Comparison of ENCODE assay signal across 16 mouse cellular contexts in genomic region chr3:152113496-152113895, GRCm38 (mm10). TPM values are rescaled to one million over a fixed set of nuclear protein-coding genes. Genes with fewer than 3 reads are reported as not detected.
DNase-seq lines count a peak whose midpoint lies in the region; ATAC-seq and TF ChIP-seq lines count a peak whose summit lies in the region.
"Had no signal": no experiment of that assay in that cellular context is flagged by ENCODE, and none has a peak within 500 bp of the region (broad histone marks: within the 10 kb centered on the region; RNA-seq: fewer than 3 reads in every experiment).

No protein-coding gene starts in this region.

- TF ChIP-seq POLR2A in limb, embryonic 14.5 days (IDR thresholded peaks at IDR 0.05; ENCODE audit: borderline replicate concordance, extremely low read depth, insufficient read depth, insufficient read length) = no peak
- TF ChIP-seq POLR2A in lung, adult 2 months (IDR thresholded peaks at IDR 0.05; ENCODE audit: borderline replicate concordance, extremely low read depth, low read depth, low read length) = no peak

- H3K4me1 ChIP-seq in limb, embryonic 14.5 days (ENCODE audit: control insufficient read depth, insufficient read depth, low read length) = peaks cover 25% of the 10 kb centered on the region
- peaks cover 34% of the 10 kb centered on the region for H3K4me1 ChIP-seq in limb, embryonic 10.5 days
- peaks cover 33% of the 10 kb centered on the region for H3K4me1 ChIP-seq in limb, embryonic 15.5 days
- 0 out of 2 replicates have a peak, but pooled peaks cover 4% of the 10 kb centered on the region for H3K4me1 ChIP-seq in forebrain, postnatal 0 days (ENCODE audit: insufficient read depth)
- H3K4me1 ChIP-seq in midbrain, embryonic 10.5 days = peaks cover 14% of the 10 kb centered on the region
- no peaks in the 10 kb centered on the region for H3K4me1 ChIP-seq in lung, adult 2 months (ENCODE audit: control insufficient read depth, insufficient read depth, low read length)

- no peak for ATAC-seq in limb, embryonic 14.5 days (ENCODE audit: low FRiP score, low read depth)
- no peak for ATAC-seq in limb, embryonic 15.5 days (ENCODE audit: insufficient number of reproducible peaks, low FRiP score, low TSS enrichment, low read depth)
- ATAC-seq in forebrain, postnatal 0 days = no peak

- H3K9me3 ChIP-seq in limb, embryonic 14.5 days (ENCODE audit: control insufficient read depth, low read length) = no peaks in the 10 kb centered on the region
- no peaks in the 10 kb centered on the region for H3K9me3 ChIP-seq in limb, embryonic 10.5 days (replicated peaks)
- no peaks in the 10 kb centered on the region for H3K9me3 ChIP-seq in limb, embryonic 15.5 days
- no peaks in the 10 kb centered on the region for H3K9me3 ChIP-seq in forebrain, postnatal 0 days (ENCODE audit: low read length)
- H3K9me3 ChIP-seq in midbrain, embryonic 10.5 days (replicated peaks) = no peaks in the 10 kb centered on the region
- H3K9me3 ChIP-seq: heart, embryonic 13.5 days; hindbrain, embryonic 13.5 days had no signal

- H3K36me3 ChIP-seq in limb, embryonic 14.5 days (ENCODE audit: control insufficient read depth, insufficient read depth, low read length) = no peaks in the 10 kb centered on the region
- no peaks in the 10 kb centered on the region for H3K36me3 ChIP-seq in limb, embryonic 10.5 days
- H3K36me3 ChIP-seq in limb, embryonic 15.5 days = no peaks in the 10 kb centered on the region
- no peaks in the 10 kb centered on the region for H3K36me3 ChIP-seq in forebrain, postnatal 0 days (ENCODE audit: insufficient read depth)
- H3K36me3 ChIP-seq in midbrain, embryonic 10.5 days = no peaks in the 10 kb centered on the region
- H3K36me3 ChIP-seq: heart, embryonic 13.5 days; hindbrain, embryonic 13.5 days had no signal

- no peak overlapping the region for H3K9ac ChIP-seq in limb, embryonic 14.5 days (ENCODE audit: low read depth, low read length, severe bottlenecking)
- H3K9ac ChIP-seq in limb, embryonic 15.5 days = no peak overlapping the region
- H3K9ac ChIP-seq in forebrain, postnatal 0 days = no peak overlapping the region
- H3K9ac ChIP-seq: heart, embryonic 13.5 days; lung, embryonic 14.5 days had no signal

- no peak overlapping the region for H3K4me2 ChIP-seq in limb, embryonic 14.5 days (replicated peaks; ENCODE audit: low read depth, low read length, severe bottlenecking)
- H3K4me2 ChIP-seq in limb, embryonic 15.5 days = no peak overlapping the region
- H3K4me2 ChIP-seq in forebrain, postnatal 0 days (ENCODE audit: low read depth) = no peak overlapping the region
- H3K4me2 ChIP-seq: hindbrain, embryonic 13.5 days; lung, embryonic 14.5 days; midbrain, embryonic 11.5 days had no signal

- 76% methylated on average over 7 of the region's 7 CpGs for WGBS in limb, embryonic 14.5 days
- WGBS in limb, embryonic 10.5 days = 82% methylated on average over 7 of the region's 7 CpGs
- 66% methylated on average over 7 of the region's 7 CpGs for WGBS in limb, embryonic 15.5 days
- WGBS in forebrain, postnatal 0 days = 87% methylated on average over 7 of the region's 7 CpGs
- WGBS in midbrain, embryonic 10.5 days = 81% methylated on average over 7 of the region's 7 CpGs
- WGBS in lung, adult 2 months = 92% methylated on average over 7 of the region's 7 CpGs

- H3K27ac ChIP-seq in limb, embryonic 14.5 days (replicated peaks; ENCODE audit: low read depth, low read length) = 0 out of 2 replicates have a peak overlapping the region, but pooled peaks have one; percentile 33
- H3K27ac ChIP-seq in limb, embryonic 10.5 days = no peak overlapping the region
- H3K27ac ChIP-seq in limb, embryonic 15.5 days = 0 out of 2 replicates have a peak overlapping the region, but pooled peaks have one; percentile 7
- H3K27ac ChIP-seq in forebrain, postnatal 0 days (ENCODE audit: low read depth, low read length) = no peak overlapping the region
- no peak overlapping the region for H3K27ac ChIP-seq in midbrain, embryonic 10.5 days (replicated peaks)
- H3K27ac ChIP-seq: hindbrain, embryonic 13.5 days had no signal

- H3K4me3 ChIP-seq in limb, embryonic 14.5 days (replicated peaks; ENCODE audit: low read length) = no peak overlapping the region
- H3K4me3 ChIP-seq in limb, embryonic 10.5 days = no peak overlapping the region
- no peak overlapping the region for H3K4me3 ChIP-seq in limb, embryonic 15.5 days
- no peak overlapping the region for H3K4me3 ChIP-seq in forebrain, postnatal 0 days (ENCODE audit: low read depth, low read length)
- no peak overlapping the region for H3K4me3 ChIP-seq in midbrain, embryonic 10.5 days
- H3K4me3 ChIP-seq in lung, adult 2 months (replicated peaks; ENCODE audit: extremely low read depth, low read depth, low read length) = no peak overlapping the region
- H3K4me3 ChIP-seq: heart, embryonic 13.5 days; hindbrain, embryonic 13.5 days had no signal

- no peaks in the 10 kb centered on the region for H3K27me3 ChIP-seq in limb, embryonic 14.5 days (ENCODE audit: control insufficient read depth, insufficient read depth, low read length)
- no peaks in the 10 kb centered on the region for H3K27me3 ChIP-seq in limb, embryonic 10.5 days (ENCODE audit: low read depth, poor library complexity, severe bottlenecking)
- no peaks in the 10 kb centered on the region for H3K27me3 ChIP-seq in limb, embryonic 15.5 days
- no peaks in the 10 kb centered on the region for H3K27me3 ChIP-seq in forebrain, postnatal 0 days (ENCODE audit: insufficient read depth, low read length)
- H3K27me3 ChIP-seq in midbrain, embryonic 10.5 days (ENCODE audit: low read depth, poor library complexity, severe bottlenecking) = peaks cover 20% of the 10 kb centered on the region; the same call in 1 of the 2 replicates

- no peak for TF ChIP-seq CTCF in forebrain, postnatal 0 days (IDR thresholded peaks at IDR 0.05; ENCODE audit: low read depth)
- no peak for TF ChIP-seq CTCF in lung, adult 2 months (IDR thresholded peaks at IDR 0.05; ENCODE audit: insufficient read depth, low read length)

- no peak for DNase-seq in limb, embryonic 14.5 days (ENCODE audit: low spot score)
- DNase-seq in limb, embryonic 10.5 days (ENCODE audit: low spot score) = no peak
- DNase-seq in kidney, adult 18-20 months = peak; percentile 56
- DNase-seq in yolk sac, embryonic 10.5 days (ENCODE audit: low spot score) = peak; percentile 71
- no peak for DNase-seq in forebrain, postnatal 0 days
- DNase-seq in midbrain, embryonic 10.5 days (ENCODE audit: low spot score) = no peak
- no peak for DNase-seq in lung, adult 2 months
- DNase-seq: cerebellum, postnatal 14 days; layer of hippocampus, adult 9-11 months; lung, embryonic 14.5 days; thymus, adult 18-20 months had no signal

RNA-seq across cellular contexts. Expression of gene Gipc2, which starts 52.5 kb away (rescaled TPM):
- polyA plus RNA-seq in limb, embryonic 14.5 days (2012; rRNA removed) = 0.79 and 2.6 TPM in 2 replicates
- polyA plus RNA-seq in limb, embryonic 14.5 days (2014; fragmentation: Nextera tagmentation; extraction: Ambion mirVana) = 2.9 and 4.3 TPM in 2 replicates
- 2.1 and 4.5 TPM in 2 replicates for polyA plus RNA-seq in limb, embryonic 10.5 days (2016; fragmentation: Nextera tagmentation; extraction: Ambion mirVana)
- 8.5 and 9.1 TPM in 2 replicates for polyA plus RNA-seq in limb, embryonic 15.5 days (2015; fragmentation: Nextera tagmentation; extraction: Ambion mirVana)
- 12.0 and 13.9 TPM in 2 replicates for total RNA-seq in forebrain, postnatal 0 days (2014; rRNA removed)
- 5.1 and 6.3 TPM in 2 replicates for polyA plus RNA-seq in forebrain, postnatal 0 days (2015; fragmentation: Nextera tagmentation; extraction: Ambion mirVana)
- polyA plus RNA-seq in midbrain, embryonic 10.5 days (2016; fragmentation: Nextera tagmentation; extraction: Ambion mirVana) = 0.95 and 1.5 TPM in 2 replicates
- 20.1 and 36.6 TPM in 2 replicates for polyA plus RNA-seq in lung, adult 2 months (2012; rRNA removed)
- polyA plus RNA-seq: erythroblast, embryonic 14.5 days had no signal

Comparison
In these comparisons a context has a peak if more than half of its experiments do, and no peak if none do; other contexts are left out.
1. H3K27ac ChIP-seq: peak in limb, embryonic 14.5 days (single experiment) and limb, embryonic 15.5 days (single experiment); none in limb, embryonic 10.5 days (single experiment), forebrain, postnatal 0 days (single experiment) and midbrain, embryonic 10.5 days (single experiment).
2. DNase-seq: peak in kidney, adult 18-20 months (single experiment) and yolk sac, embryonic 10.5 days (single experiment); none in limb, embryonic 14.5 days (single experiment), limb, embryonic 10.5 days (single experiment), forebrain, postnatal 0 days (single experiment), midbrain, embryonic 10.5 days (single experiment) and lung, adult 2 months (single experiment).